Mouse (Mus musculus) hindbrain, embryonic 11.5 days (tissue): ENCODE measurements around the gene Atp8a1. TPM values are rescaled to one million over a fixed set of nuclear protein-coding genes. Genes with fewer than 3 reads are reported as not detected.

Experiments used
- ATAC-seq: fragments of 200-750 bp; cut with Nextera tagmentation; 2 replicates; pipeline ENCODE4 v1.8.0; 2017; ENCODE audit warnings: mild to moderate bottlenecking, moderate TSS enrichment, moderate library complexity; ENCODE audit not compliant: low FRiP score
- DNase-seq: peaks from one replicate; pipeline ENCODE4 v3.0.0-alpha.2; 2015; ENCODE audit warnings: low spot score
- H3K27ac ChIP-seq: fragments of 300-500 bp; sonication (generic); 2 replicates; pipeline ENCODE4 v1.5.1; 2014; ENCODE audit warnings: mild to moderate bottlenecking, low read depth, low read length
- H3K27me3 ChIP-seq: fragments of 300-500 bp; sonication (generic); 2 replicates; pipeline ENCODE4 v1.6.1; 2014; ENCODE audit warnings: mild to moderate bottlenecking, low read length, moderate library complexity, mixed read lengths; ENCODE audit not compliant: control insufficient read depth, insufficient read depth
- H3K36me3 ChIP-seq: fragments of 300-500 bp; sonication (generic); 2 replicates; pipeline ENCODE4 v1.6.1; 2014; ENCODE audit warnings: mild to moderate bottlenecking, low read length, moderate library complexity, mixed read lengths; ENCODE audit not compliant: control insufficient read depth, insufficient read depth
- H3K4me1 ChIP-seq: fragments of 300-500 bp; sonication (generic); replicated peaks from 2 replicates; pipeline ENCODE4 v1.6.1; 2014; ENCODE audit warnings: low read length, mixed read lengths; ENCODE audit not compliant: control insufficient read depth, insufficient read depth
- H3K4me2 ChIP-seq: fragments of 300-500 bp; sonication (generic); replicated peaks from 2 replicates; pipeline ENCODE4 v1.6.1; 2014; ENCODE audit warnings: mild to moderate bottlenecking, low read depth, low read length
- H3K4me3 ChIP-seq: fragments of 300-500 bp; sonication (generic); 2 replicates; pipeline ENCODE4 v1.5.1; 2014; ENCODE audit warnings: low read depth, low read length
- H3K9ac ChIP-seq: fragments of 300-500 bp; sonication (generic); 2 replicates; pipeline ENCODE4 v1.6.1; 2014; ENCODE audit warnings: low read depth, low read length
- H3K9me3 ChIP-seq: fragments of 300-500 bp; sonication (generic); 2 replicates; pipeline ENCODE4 v1.6.1; 2016; ENCODE audit warnings: low read length; ENCODE audit not compliant: control insufficient read depth
- WGBS: fragments of 180-500 bp; shearing (Covaris S2); extraction: QIAGEN DNeasy Blood & Tissue Kit; methylation state at CpG from one replicate; pipeline ENCODE4 v1.1.7; 2014; 5-methylcytosine and 5-hydroxymethylcytosine counted together
- polyA plus RNA-seq: library from polyadenylated mRNA; unstranded; fragments of >200 nt; fragmentation: Nextera tagmentation; extraction: Ambion mirVana; gene quantifications from 2 replicates; pipeline ENCODE4 v1.2.1, GENCODE M21; 2014

Atp8a1 gene
- polyA plus RNA-seq, 1 experiment from 2014 or later: 24.8 TPM

DNA sequence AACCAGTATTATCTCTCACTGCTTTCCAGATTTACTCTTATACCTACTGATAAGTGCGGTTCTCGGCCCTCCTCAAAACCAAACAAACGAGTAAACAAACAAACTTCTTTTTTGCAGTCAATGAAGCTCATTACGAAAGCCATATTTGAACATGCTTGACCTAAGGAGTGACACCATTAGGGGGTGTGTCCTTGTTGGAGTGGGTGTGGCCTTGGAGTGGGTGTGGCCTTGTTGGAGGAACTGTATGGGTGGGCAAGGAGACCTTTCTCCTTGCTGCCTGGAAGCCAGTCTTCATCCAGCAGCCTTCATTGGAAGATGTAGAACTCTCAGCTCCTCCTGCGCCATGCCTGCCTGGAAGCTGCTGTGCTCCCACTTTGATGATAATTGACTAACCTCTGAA, 13.4 kb downstream of the Atp8a1 start:
- no peak for DNase-seq
- 91% methylated on average over 5 of the region's 5 CpGs for WGBS
- Histone ChIP-seq H3K4me3 (no peak overlapping the region), H3K4me1 (no peaks in the 10 kb centered on the region), H3K36me3 (no peaks in the 10 kb centered on the region), H3K27ac (no peak overlapping the region), H3K9me3 (no peaks in the 10 kb centered on the region), H3K27me3 (no peaks in the 10 kb centered on the region), H3K4me2 (no peak overlapping the region), H3K9ac (no peak overlapping the region)
- ATAC-seq: no peak

DNA sequence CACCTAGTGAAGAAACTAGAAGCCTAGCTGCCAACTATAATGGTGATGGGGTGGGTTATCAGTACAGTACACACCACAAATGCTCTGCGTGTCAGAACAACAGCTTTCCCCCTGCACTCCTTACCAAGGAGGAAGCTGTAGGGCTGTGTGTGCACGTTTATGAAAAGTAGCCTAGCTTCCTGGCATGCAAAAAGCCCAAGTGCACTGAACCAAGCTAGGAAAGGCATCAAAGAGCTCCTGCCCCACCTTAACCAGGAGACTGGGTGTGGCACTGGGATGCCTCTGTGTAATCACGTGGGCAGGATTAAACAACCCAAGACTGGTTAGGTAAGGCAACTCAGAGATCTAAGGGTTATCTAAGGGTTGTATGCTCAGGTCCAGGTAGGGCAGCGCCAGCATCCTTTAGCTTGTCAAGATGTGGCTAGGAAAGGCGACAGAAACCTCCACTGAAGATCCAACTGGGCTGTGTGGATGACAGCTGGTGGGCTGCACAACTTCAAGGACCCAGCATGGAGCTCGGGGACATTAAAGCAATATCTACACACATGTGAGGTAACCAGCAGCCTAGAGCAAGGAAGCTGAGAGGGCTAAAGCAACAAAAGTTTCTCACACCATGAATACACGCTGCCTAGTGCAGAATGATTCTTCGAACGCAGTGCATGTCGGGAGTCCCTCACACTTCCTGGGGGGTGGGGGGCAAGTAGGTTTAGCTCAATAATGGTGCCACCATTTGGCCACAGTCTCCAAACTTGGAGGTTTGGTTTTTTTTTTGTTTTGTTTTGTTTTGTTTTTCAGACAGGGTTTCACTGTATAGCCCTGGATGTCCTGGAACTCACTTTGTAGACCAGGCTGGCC, 15.7 kb downstream of the Atp8a1 start:
- Histone ChIP-seq H3K27ac (no peak overlapping the region), H3K9me3 (no peaks in the 10 kb centered on the region), H3K9ac (no peak overlapping the region), H3K4me1 (no peaks in the 10 kb centered on the region), H3K27me3 (no peaks in the 10 kb centered on the region), H3K4me2 (no peak overlapping the region), H3K4me3 (no peak overlapping the region), H3K36me3 (no peaks in the 10 kb centered on the region)
- WGBS: 84% methylated on average over 10 of the region's 10 CpGs
- ATAC-seq (no peak), DNase-seq (no peak)

DNA sequence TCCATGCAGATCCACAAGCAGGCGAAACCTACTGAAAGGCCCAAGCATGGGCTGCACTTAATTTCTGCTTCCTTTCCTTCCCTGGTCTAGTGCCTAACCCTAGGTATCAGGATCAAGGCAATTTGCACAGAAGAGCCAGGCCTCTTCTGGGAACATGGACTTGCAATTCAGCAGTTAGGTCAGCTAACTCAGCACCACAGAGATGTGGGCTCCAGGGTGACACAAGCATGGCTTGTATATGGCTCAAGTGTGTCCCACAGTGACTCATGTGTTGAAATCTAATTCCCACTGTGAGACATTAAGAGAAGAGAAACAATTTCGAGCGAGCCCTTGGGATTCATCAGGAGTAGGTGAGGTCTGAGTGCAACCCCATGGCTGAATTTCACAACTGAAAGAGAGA, 18.9 kb downstream of the Atp8a1 start:
- 89% methylated on average over 3 of the region's 3 CpGs for WGBS
- no peak for DNase-seq

DNA sequence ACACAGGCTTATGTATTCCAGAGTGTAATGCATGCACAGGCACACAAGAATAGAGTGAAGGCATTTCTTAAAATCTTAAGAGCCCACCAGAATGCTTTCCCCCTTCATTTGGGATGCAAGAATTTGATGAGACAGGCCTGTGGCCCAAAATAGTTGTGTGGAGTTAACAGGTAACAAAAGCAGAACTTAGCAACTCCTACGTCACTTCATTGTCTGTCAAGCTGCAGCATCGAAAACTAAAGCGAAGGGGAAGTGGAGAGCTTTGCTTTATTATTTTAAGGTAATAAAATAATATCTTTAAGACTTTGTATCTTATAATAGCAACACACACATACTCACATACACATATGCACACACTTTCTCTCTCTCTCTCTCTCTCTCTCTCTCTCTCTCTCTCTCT, 20.3 kb downstream of the Atp8a1 start:
- Histone ChIP-seq H3K36me3 (no peaks in the 10 kb centered on the region), H3K4me1 (no peaks in the 10 kb centered on the region), H3K27me3 (no peaks in the 10 kb centered on the region), H3K4me3 (no peak overlapping the region), H3K27ac (no peak overlapping the region), H3K4me2 (no peak overlapping the region), H3K9ac (no peak overlapping the region), H3K9me3 (no peaks in the 10 kb centered on the region)
- DNase-seq (no peak), ATAC-seq (no peak)
- 90% methylated on average over 3 of the region's 3 CpGs for WGBS

More for the DNA sequence above, 18.9 kb downstream of the Atp8a1 start:
- ATAC-seq: no peak
- no peaks in the 10 kb centered on the region for H3K9me3 ChIP-seq
- H3K36me3 ChIP-seq: no peaks in the 10 kb centered on the region
- no peaks in the 10 kb centered on the region for H3K4me1 ChIP-seq
- H3K4me2 ChIP-seq: no peak overlapping the region
- H3K27me3 ChIP-seq: no peaks in the 10 kb centered on the region
- H3K9ac ChIP-seq: no peak overlapping the region
- H3K27ac ChIP-seq: no peak overlapping the region
- H3K4me3 ChIP-seq: no peak overlapping the region

DNA sequence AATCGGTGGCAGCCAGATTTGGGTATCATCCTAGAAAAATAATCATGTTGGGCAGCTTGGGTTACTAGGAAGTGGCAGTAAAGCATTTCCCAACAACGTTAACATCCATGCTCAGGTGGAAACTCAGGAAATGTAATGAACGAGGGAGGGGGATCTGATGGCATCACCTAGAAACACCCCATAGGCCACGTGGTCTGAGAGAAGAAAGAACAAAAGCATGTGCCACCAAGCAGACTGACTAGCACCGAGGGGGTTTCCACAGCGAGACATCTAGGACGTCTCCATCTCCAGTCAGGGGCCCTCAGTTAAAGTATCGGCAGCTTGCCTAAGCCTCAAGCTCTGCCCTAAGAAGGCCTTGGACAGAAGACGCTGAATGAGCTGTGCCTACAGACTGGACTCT, 21.0 kb downstream of the Atp8a1 start:
- Histone ChIP-seq H3K4me3 (no peak overlapping the region), H3K4me1 (no peaks in the 10 kb centered on the region), H3K9ac (no peak overlapping the region), H3K27me3 (no peaks in the 10 kb centered on the region), H3K4me2 (no peak overlapping the region), H3K27ac (no peak overlapping the region), H3K9me3 (no peaks in the 10 kb centered on the region), H3K36me3 (no peaks in the 10 kb centered on the region)
- no peak for ATAC-seq
- no peak for DNase-seq
- whole genome bisulfite sequencing: 92% methylated on average over 9 of the region's 9 CpGs

DNA sequence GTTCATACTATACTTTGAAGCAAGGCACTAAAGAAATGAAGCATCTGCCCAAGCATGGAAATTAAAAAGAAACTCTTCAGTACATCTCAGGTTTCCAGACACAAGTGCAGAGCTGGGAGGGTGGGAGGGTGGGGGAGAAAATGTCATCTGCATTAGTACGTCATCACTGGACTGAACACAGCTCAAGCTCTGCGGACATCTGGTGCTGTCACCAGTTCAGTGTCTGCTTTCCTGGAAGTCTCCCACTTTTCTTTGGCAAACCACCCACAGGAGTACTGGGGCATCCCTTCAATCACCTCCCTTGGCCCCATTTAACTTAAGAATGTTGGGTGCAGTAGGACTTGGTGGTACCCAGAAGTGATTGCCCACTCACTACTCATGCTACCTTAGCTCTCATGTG, 22.6 kb downstream of the Atp8a1 start:
- Histone ChIP-seq H3K27me3 (no peaks in the 10 kb centered on the region), H3K4me2 (no peak overlapping the region), H3K4me3 (no peak overlapping the region), H3K4me1 (no peaks in the 10 kb centered on the region), H3K27ac (no peak overlapping the region), H3K9me3 (no peaks in the 10 kb centered on the region), H3K36me3 (no peaks in the 10 kb centered on the region), H3K9ac (no peak overlapping the region)
- ATAC-seq (no peak), DNase-seq (no peak)
- WGBS: 85% methylated on average over 2 of the region's 2 CpGs

DNA sequence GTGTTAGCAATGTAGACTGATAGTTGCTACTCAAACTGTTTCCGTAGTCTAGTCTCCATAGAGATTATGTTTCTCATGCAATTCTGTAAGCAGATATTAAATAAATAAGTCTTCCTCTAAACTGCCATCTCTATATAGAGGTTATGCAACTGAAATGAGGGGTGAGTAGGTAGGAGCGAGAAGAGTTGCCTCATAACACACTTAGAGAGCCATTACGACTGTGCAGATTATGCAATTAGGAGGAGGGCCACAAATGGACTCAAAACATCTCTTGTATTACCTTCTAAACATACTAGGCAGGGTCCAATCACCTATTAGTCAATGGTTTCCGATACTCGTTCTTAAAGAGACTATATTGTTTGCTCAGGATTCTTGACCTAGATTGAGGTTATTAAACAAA, 23.5 kb downstream of the Atp8a1 start:
- Histone ChIP-seq H3K4me1 (no peaks in the 10 kb centered on the region), H3K36me3 (no peaks in the 10 kb centered on the region), H3K27ac (no peak overlapping the region), H3K4me2 (no peak overlapping the region), H3K9ac (no peak overlapping the region), H3K27me3 (no peaks in the 10 kb centered on the region), H3K4me3 (no peak overlapping the region), H3K9me3 (no peaks in the 10 kb centered on the region)
- WGBS: 90% methylated on average over 5 of the region's 5 CpGs
- no peak for ATAC-seq
- DNase-seq: no peak

DNA sequence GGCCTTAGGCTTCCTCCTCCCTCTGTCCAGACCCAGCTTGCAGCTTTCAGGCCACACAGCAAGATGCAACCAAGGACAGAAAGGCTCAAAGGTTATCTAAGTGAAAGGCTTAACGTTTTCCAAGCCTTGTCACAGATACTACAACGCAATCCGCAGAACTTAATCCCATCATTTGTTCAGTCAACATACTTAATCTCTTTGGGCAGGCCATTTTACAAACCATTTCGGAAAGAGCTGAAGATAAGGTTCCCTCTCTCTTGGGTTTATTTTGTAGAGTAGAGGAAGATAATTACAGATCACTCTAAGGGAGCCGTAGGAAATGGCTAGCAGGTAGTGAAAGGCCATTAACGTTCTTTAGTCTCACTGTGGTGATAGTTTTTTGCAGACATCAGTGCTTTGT, 24.6 kb downstream of the Atp8a1 start:
- H3K27ac ChIP-seq: no peak overlapping the region
- H3K4me3 ChIP-seq: no peak overlapping the region
- H3K9ac ChIP-seq: no peak overlapping the region
- no peaks in the 10 kb centered on the region for H3K27me3 ChIP-seq
- ATAC-seq (no peak), DNase-seq (no peak)
- no peak overlapping the region for H3K4me2 ChIP-seq
- H3K9me3 ChIP-seq: no peaks in the 10 kb centered on the region
- WGBS: 86% methylated on average over 6 of the region's 6 CpGs
- no peaks in the 10 kb centered on the region for H3K36me3 ChIP-seq
- no peaks in the 10 kb centered on the region for H3K4me1 ChIP-seq

DNA sequence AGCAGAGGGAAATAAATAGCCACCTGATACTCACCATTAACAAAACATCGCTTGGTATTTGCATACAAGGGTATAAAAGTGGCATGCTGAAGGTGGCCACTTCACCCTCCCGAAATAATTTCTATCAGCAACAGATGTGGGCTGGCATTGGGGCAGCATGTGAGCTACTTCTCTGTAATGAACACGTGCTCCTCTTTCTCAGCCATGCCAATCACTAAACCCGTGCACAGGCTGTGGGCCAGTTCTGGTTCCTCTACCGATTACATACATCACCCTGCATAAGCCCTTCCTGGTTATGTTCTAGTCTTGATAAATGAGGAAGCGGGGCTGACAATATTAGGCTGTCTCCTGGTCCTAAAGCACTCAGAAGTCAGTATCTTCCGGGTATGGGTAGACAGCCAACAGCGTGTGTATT, 25.2 kb downstream of the Atp8a1 start:
- ATAC-seq: no peak
- WGBS: 94% methylated on average over 8 of the region's 8 CpGs

More for the DNA sequence above, 25.2 kb downstream of the Atp8a1 start:
- Histone ChIP-seq H3K27me3 (no peaks in the 10 kb centered on the region), H3K4me2 (no peak overlapping the region), H3K9me3 (no peaks in the 10 kb centered on the region), H3K4me1 (no peaks in the 10 kb centered on the region), H3K27ac (no peak overlapping the region), H3K9ac (no peak overlapping the region), H3K4me3 (no peak overlapping the region), H3K36me3 (no peaks in the 10 kb centered on the region)
- no peak for DNase-seq
